Mouse (Mus musculus) kidney, adult 11 months (tissue): ENCODE measurements around the gene Pex5.

Experiments used
- DNase-seq: peaks from one replicate; pipeline ENCODE4 v3.0.0; 2022

Pex5 gene

GRCm38 (mm10) chr6:124353246-124353645 is 61.6 kb downstream of the Pex5 start:
- no peak for DNase-seq
